Mouse (Mus musculus) ES-E14 (cell line): Measurements from ENCODE around the gene Psmd8.

Experiments
- CHD2 ChIP-seq: IDR thresholded peaks from 2 replicates; pipeline ENCODE4 v1.6.1; 2014; ENCODE audit warnings: mild to moderate bottlenecking, low read depth, low read length, inconsistent platforms
- MAFK ChIP-seq: IDR thresholded peaks from 2 replicates; pipeline ENCODE4 v1.6.1; 2014; ENCODE audit warnings: mild to moderate bottlenecking, low read depth, low read length, inconsistent platforms; ENCODE audit not compliant: insufficient read depth
- ZC3H11A ChIP-seq: IDR thresholded peaks from 2 replicates; pipeline ENCODE4 v1.6.1; 2012; ENCODE audit warnings: low read depth, mild to moderate bottlenecking, inconsistent platforms, low read length, borderline replicate concordance

- TF ChIP-seq MAFK (no peak), ZC3H11A (no peak), CHD2 (no peak)
Measured at GRCm38 (mm10) chr7:29170066-29170754, 10.3 kb downstream of the Psmd8 start, which contains the start of the genes Ggn and Spred3.
